Mouse (Mus musculus) limb, embryonic 15.5 days (tissue): ENCODE results near the gene Gm20509. TPM values are rescaled to one million over a fixed set of nuclear protein-coding genes. Genes with fewer than 3 reads are reported as not detected.
A peak's percentile ranks its signal among the peaks of the same experiment; 100 is the strongest.

Source experiments
- ATAC-seq: fragments of 200-750 bp; cut with Nextera tagmentation; 2 replicates; pipeline ENCODE4 v1.8.0; 2017; ENCODE audit warnings: low read depth, moderate TSS enrichment; ENCODE audit not compliant: insufficient number of reproducible peaks, low FRiP score, low TSS enrichment
- H3K27ac ChIP-seq: fragments of 300-500 bp; sonication (generic); 2 replicates; pipeline ENCODE4 v1.5.1; 2015; ENCODE audit warnings: moderate library complexity, mild to moderate bottlenecking, inconsistent platforms
- H3K27me3 ChIP-seq: fragments of 300-500 bp; sonication (generic); 2 replicates; pipeline ENCODE4 v1.6.1; 2015; ENCODE audit warnings: inconsistent platforms
- H3K36me3 ChIP-seq: fragments of 300-500 bp; sonication (generic); 2 replicates; pipeline ENCODE4 v1.6.1; 2015; ENCODE audit warnings: inconsistent platforms
- H3K4me1 ChIP-seq: fragments of 300-500 bp; sonication (generic); 2 replicates; pipeline ENCODE4 v1.6.1; 2015; ENCODE audit warnings: inconsistent platforms
- H3K4me2 ChIP-seq: fragments of 300-500 bp; sonication (generic); 2 replicates; pipeline ENCODE4 v1.6.1; 2015; ENCODE audit warnings: mild to moderate bottlenecking, inconsistent platforms
- H3K4me3 ChIP-seq: fragments of 300-500 bp; sonication (generic); 2 replicates; pipeline ENCODE4 v1.5.1; 2015; ENCODE audit warnings: mild to moderate bottlenecking, inconsistent platforms
- H3K9ac ChIP-seq: fragments of 300-500 bp; sonication (generic); 2 replicates; pipeline ENCODE4 v1.6.1; 2015; ENCODE audit warnings: inconsistent platforms
- H3K9me3 ChIP-seq: fragments of 300-500 bp; sonication (generic); 2 replicates; pipeline ENCODE4 v1.6.1; 2016; ENCODE audit warnings: inconsistent platforms
- WGBS: fragments of 180-500 bp; shearing (Covaris S2); methylation state at CpG from one replicate; pipeline ENCODE4 v1.1.7; 2015; 5-methylcytosine and 5-hydroxymethylcytosine counted together
- polyA plus RNA-seq: library from polyadenylated mRNA; unstranded; fragments of >200 nt; fragmentation: Nextera tagmentation; extraction: Ambion mirVana; gene quantifications from 2 replicates; pipeline ENCODE4 v1.2.1, GENCODE M21; 2015

Gene Gm20509
- polyA plus RNA-seq, 1 experiment from 2014 or later = not detected

GRCm38 (mm10) chr9:73082291-73083000, 19.8 kb upstream of the Gm20509 start:
- no peak overlapping the region for H3K4me3 ChIP-seq
- no peaks in the 10 kb centered on the region for H3K27me3 ChIP-seq
- no peak overlapping the region for H3K4me2 ChIP-seq
- 74% methylated on average over 8 of the region's 8 CpGs for WGBS
- no peaks in the 10 kb centered on the region for H3K4me1 ChIP-seq
- ATAC-seq = no peak
- no peak overlapping the region for H3K27ac ChIP-seq
- H3K9ac ChIP-seq = no peak overlapping the region
- H3K36me3 ChIP-seq = no peaks in the 10 kb centered on the region
- H3K9me3 ChIP-seq = no peaks in the 10 kb centered on the region

GRCm38 (mm10) chr9:73083956-73084355, 18.3 kb upstream of the Gm20509 start:
- Histone ChIP-seq H3K36me3 (no peaks in the 10 kb centered on the region), H3K27me3 (no peaks in the 10 kb centered on the region), H3K9ac (no peak overlapping the region), H3K4me3 (no peak overlapping the region), H3K9me3 (no peaks in the 10 kb centered on the region), H3K4me1 (no peaks in the 10 kb centered on the region), H3K4me2 (no peak overlapping the region), H3K27ac (no peak overlapping the region)
- ATAC-seq = no peak
- 60% methylated on average over 6 of the region's 6 CpGs for WGBS

GRCm38 (mm10) chr9:73085845-73086244, 16.4 kb upstream of the Gm20509 start:
- H3K4me1 ChIP-seq = no peaks in the 10 kb centered on the region
- no peaks in the 10 kb centered on the region for H3K36me3 ChIP-seq
- no peaks in the 10 kb centered on the region for H3K27me3 ChIP-seq
- no peak overlapping the region for H3K27ac ChIP-seq
- H3K9ac ChIP-seq = no peak overlapping the region
- 80% methylated on average over 6 of the region's 6 CpGs for WGBS
- H3K4me3 ChIP-seq = no peak overlapping the region
- no peaks in the 10 kb centered on the region for H3K9me3 ChIP-seq
- H3K4me2 ChIP-seq = no peak overlapping the region
- ATAC-seq = no peak

GRCm38 (mm10) chr9:73087121-73087520, 15.1 kb upstream of the Gm20509 start:
- no peak overlapping the region for H3K4me3 ChIP-seq
- ATAC-seq = no peak
- H3K36me3 ChIP-seq = no peaks in the 10 kb centered on the region
- no peak overlapping the region for H3K27ac ChIP-seq
- H3K9me3 ChIP-seq = no peaks in the 10 kb centered on the region
- no peak overlapping the region for H3K4me2 ChIP-seq
- 57% methylated on average over 8 of the region's 8 CpGs for WGBS
- no peaks in the 10 kb centered on the region for H3K27me3 ChIP-seq
- H3K4me1 ChIP-seq = no peaks in the 10 kb centered on the region
- H3K9ac ChIP-seq = no peak overlapping the region

- H3K4me2 ChIP-seq = no peak overlapping the region
- no peaks in the 10 kb centered on the region for H3K4me1 ChIP-seq
- H3K36me3 ChIP-seq = no peaks in the 10 kb centered on the region
- no peak for ATAC-seq
- 79% methylated on average over 5 of the region's 5 CpGs for WGBS
- no peak overlapping the region for H3K4me3 ChIP-seq
- no peaks in the 10 kb centered on the region for H3K27me3 ChIP-seq
- H3K9me3 ChIP-seq = no peaks in the 10 kb centered on the region
- H3K9ac ChIP-seq = no peak overlapping the region
- H3K27ac ChIP-seq = no peak overlapping the region
Observed at GRCm38 (mm10) chr9:73087581-73087980, 14.7 kb upstream of the Gm20509 start.

- Histone ChIP-seq H3K9me3 (no peaks in the 10 kb centered on the region), H3K4me2 (no peak overlapping the region), H3K27me3 (no peaks in the 10 kb centered on the region), H3K36me3 (no peaks in the 10 kb centered on the region), H3K4me1 (no peaks in the 10 kb centered on the region), H3K27ac (no peak overlapping the region), H3K4me3 (no peak overlapping the region), H3K9ac (no peak overlapping the region)
- ATAC-seq = no peak
- 66% methylated on average over 16 of the region's 16 CpGs for WGBS
Observed at GRCm38 (mm10) chr9:73089222-73089920, 12.9 kb upstream of the Gm20509 start.

- 82% methylated on average over 10 of the region's 10 CpGs for WGBS
- no peaks in the 10 kb centered on the region for H3K36me3 ChIP-seq
- no peak overlapping the region for H3K27ac ChIP-seq
- no peak overlapping the region for H3K4me3 ChIP-seq
- ATAC-seq = no peak
- no peaks in the 10 kb centered on the region for H3K4me1 ChIP-seq
- 0 out of 2 replicates have a peak, but pooled peaks cover 1% of the 10 kb centered on the region for H3K27me3 ChIP-seq
- H3K9me3 ChIP-seq = no peaks in the 10 kb centered on the region
- H3K9ac ChIP-seq = no peak overlapping the region
- H3K4me2 ChIP-seq = no peak overlapping the region
Observed at GRCm38 (mm10) chr9:73090121-73090520, 12.1 kb upstream of the Gm20509 start.

- Histone ChIP-seq H3K27ac (no peak overlapping the region), H3K4me2 (no peak overlapping the region), H3K4me1 (no peaks in the 10 kb centered on the region), H3K4me3 (no peak overlapping the region), H3K9ac (no peak overlapping the region), H3K27me3 (0 out of 2 replicates have a peak, but pooled peaks cover 5% of the 10 kb centered on the region), H3K36me3 (no peaks in the 10 kb centered on the region), H3K9me3 (no peaks in the 10 kb centered on the region)
- 2% methylated on average over 1 of the region's 1 CpGs for WGBS
- no peak for ATAC-seq
Observed at GRCm38 (mm10) chr9:73091747-73092146, 10.5 kb upstream of the Gm20509 start.

- 34% methylated on average over 17 of the region's 17 CpGs for WGBS
- no peak for ATAC-seq
Observed at GRCm38 (mm10) chr9:73094580-73094979, 7.7 kb upstream of the Gm20509 start.

GRCm38 (mm10) chr9:73097898-73098297, 4.4 kb upstream of the Gm20509 start:
- peaks cover 14% of the 10 kb centered on the region for H3K27me3 ChIP-seq
- ATAC-seq = no peak
- no peaks in the 10 kb centered on the region for H3K9me3 ChIP-seq
- H3K4me3 ChIP-seq = no peak overlapping the region
- no peaks in the 10 kb centered on the region for H3K36me3 ChIP-seq
- H3K4me2 ChIP-seq = no peak overlapping the region
- 81% methylated on average over 2 of the region's 2 CpGs for WGBS
- H3K9ac ChIP-seq = no peak overlapping the region
- H3K4me1 ChIP-seq = no peaks in the 10 kb centered on the region
- H3K27ac ChIP-seq = no peak overlapping the region

More at GRCm38 (mm10) chr9:73094580-73094979, 7.7 kb upstream of the Gm20509 start:
- no peak overlapping the region for H3K4me3 ChIP-seq
- H3K36me3 ChIP-seq = no peaks in the 10 kb centered on the region
- no peaks in the 10 kb centered on the region for H3K9me3 ChIP-seq
- H3K4me1 ChIP-seq = no peaks in the 10 kb centered on the region
- no peak overlapping the region for H3K9ac ChIP-seq
- H3K4me2 ChIP-seq = no peak overlapping the region
- no peak overlapping the region for H3K27ac ChIP-seq
- H3K27me3 ChIP-seq = 0 out of 2 replicates have a peak, but pooled peaks cover 5% of the 10 kb centered on the region

GRCm38 (mm10) chr9:73101536-73101935, 734 bp upstream of the Gm20509 start, which contains the start of gene Khdc3:
Gene Khdc3, plus strand, starts transcription at chr9:73101836.
- peaks cover 26% of the 10 kb centered on the region for H3K27me3 ChIP-seq
- no peak within 1 kb of the TSS for H3K27ac ChIP-seq
- H3K4me3 ChIP-seq = no peak within 1 kb of the TSS
- no peaks in the 10 kb centered on the region for H3K36me3 ChIP-seq
- WGBS = 86% methylated on average over 5 of the region's 5 CpGs
- no peak within 1 kb of the TSS for H3K9ac ChIP-seq
- no peak for ATAC-seq
- H3K9me3 ChIP-seq = no peaks in the 10 kb centered on the region
- peaks cover 10% of the 10 kb centered on the region for H3K4me1 ChIP-seq
- H3K4me2 ChIP-seq = no peak within 1 kb of the TSS

GRCm38 (mm10) chr9:73103159-73103879, 1.0 kb downstream of the Gm20509 start:
- H3K27ac ChIP-seq = no peak overlapping the region
- no peak for ATAC-seq
- peaks cover 26% of the 10 kb centered on the region for H3K27me3 ChIP-seq

More at GRCm38 (mm10) chr9:73103159-73103879, 1.0 kb downstream of the Gm20509 start:
- Histone ChIP-seq H3K36me3 (no peaks in the 10 kb centered on the region), H3K4me3 (peak overlapping the region; percentile 42), H3K4me1 (peaks cover 10% of the 10 kb centered on the region), H3K9ac (peak overlapping the region; percentile 28; the same call in 1 of the 2 replicates), H3K4me2 (peak overlapping the region; percentile 88), H3K9me3 (no peaks in the 10 kb centered on the region)
- WGBS = 4% methylated on average over 60 of the region's 60 CpGs
